Mouse (Mus musculus): Measurements from ENCODE around the gene Gnas.
"Not testable (repeated sequence)": the region's sequence is repeated elsewhere in the genome, so short reads cannot be mapped to it uniquely, and the experiment has no call there.

Gene Gnas

DNA sequence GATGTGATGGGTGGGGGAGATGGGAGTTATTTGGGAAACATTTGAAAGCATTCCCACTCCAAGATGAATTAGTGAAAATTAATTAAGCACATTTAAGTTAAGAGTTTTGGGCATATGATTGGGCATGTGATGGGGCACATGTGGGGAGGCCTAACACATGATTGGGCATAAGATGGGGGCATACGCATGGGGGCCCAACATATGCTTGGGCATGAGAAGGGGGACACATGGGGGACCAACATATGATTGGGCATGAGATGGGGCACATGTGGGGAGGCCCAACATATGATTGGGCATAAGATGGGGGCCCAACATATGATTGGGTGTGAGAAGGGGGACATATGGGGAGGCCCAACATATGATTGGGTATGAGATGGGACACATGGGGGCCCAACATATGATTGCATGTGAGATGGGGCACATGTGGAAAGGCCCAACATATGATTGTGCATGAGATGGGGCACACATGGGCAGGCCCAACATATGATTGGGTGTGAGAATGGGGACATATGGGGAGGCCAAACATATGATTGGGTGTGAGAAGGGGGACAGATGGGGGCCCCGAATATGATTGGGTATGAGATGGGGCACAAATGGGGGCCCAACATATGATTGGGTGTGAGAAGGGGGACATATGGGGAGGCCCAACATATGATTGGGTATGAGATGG is 63.0 kb downstream of the Gnas start:
- not testable (repeated sequence) for DNase-seq (ENCODE audit: low read depth, low spot score)

GRCm38 (mm10) chr2:174358516-174358915 is 74.4 kb downstream of the Gnas start:
- no peak for DNase-seq (ENCODE audit: low read depth, low spot score)

DNA sequence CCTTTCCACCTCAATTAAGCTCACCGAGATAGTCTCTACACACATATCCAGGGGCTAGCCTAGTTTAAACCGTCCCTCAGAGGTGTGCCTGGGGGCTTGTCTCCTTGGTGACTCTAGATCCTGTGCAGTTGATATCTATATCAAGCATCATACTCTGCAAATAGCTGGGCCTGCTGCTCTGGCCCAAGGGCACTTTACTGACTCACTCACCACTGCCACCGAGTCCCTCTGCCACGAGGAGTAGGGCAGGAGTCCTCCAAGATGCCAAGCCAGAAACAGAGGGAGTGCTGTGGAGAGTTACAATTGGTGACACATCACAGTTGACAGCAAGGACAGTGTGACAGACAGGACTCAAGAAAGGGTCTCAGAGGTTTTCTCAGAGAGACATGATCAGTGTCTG is 75.5 kb downstream of the Gnas start:
- no peak for DNase-seq (ENCODE audit: low read depth, low spot score)

GRCm38 (mm10) chr2:174366571-174366970 is 82.5 kb downstream of the Gnas start:
- no peak for DNase-seq (ENCODE audit: low read depth, low spot score)

DNA sequence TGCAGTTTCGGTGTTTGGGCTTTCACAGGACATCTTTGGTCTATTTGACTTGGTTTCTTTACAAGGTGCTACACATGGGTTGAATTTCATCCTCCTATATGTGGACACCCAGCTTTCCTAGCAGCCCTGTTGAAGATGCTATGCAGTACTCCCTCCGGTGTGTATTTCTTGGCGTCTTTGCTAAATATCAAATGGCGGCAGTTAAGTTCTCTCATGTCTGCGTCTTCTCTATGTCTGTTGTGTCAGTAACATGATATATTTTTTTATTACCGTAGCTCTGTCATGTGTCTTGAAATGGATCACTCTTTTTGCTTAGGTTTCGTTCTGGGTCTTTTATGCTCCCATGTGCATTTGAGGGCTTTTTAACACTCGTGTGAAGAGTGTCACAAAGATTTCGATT is 96.9 kb downstream of the Gnas start:
- no peak for DNase-seq (ENCODE audit: low read depth, low spot score)

GRCm38 (mm10) chr2:174391936-174392335 is 107.8 kb downstream of the Gnas start:
- DNase-seq (ENCODE audit: low read depth, low spot score) = no peak

- DNase-seq (ENCODE audit: low read depth, low spot score) = no peak
Measured at GRCm38 (mm10) chr2:174392554-174392953, 108.4 kb downstream of the Gnas start.

DNA sequence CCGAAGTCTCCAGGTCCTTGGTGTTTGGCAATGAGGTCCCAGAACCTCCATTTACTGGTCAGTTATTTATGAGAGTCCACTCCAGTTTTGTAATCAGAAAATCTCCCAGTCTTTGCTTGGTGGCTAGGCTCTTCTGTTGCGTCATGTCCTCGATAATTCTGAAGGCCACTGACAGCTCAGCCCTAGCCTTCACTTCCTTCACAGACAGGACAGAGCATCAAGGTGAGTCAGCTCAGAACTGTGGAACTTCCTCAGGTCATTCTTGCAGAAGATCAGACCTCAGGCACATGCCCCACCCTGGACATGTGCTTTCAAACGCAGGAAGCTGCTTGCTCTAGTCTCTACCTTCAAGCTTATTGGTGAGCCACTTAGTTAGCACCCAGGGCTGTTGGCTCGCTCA is 109.3 kb downstream of the Gnas start:
- no peak for DNase-seq (ENCODE audit: low read depth, low spot score)
